Mouse (Mus musculus) lung, postnatal 4 days (tissue): Measurements from ENCODE around the gene Olfr93.
"Not testable (repeated sequence)": the region's sequence is repeated elsewhere in the genome, so short reads cannot be mapped to it uniquely, and the experiment has no call there.

Experiments used
- DNase-seq, 2 experiments: peaks; one replicate each; pipeline ENCODE4 v3.0.0; 2021

Olfr93 gene

GRCm38 (mm10) chr17:37161394-37161793 is at the start of gene Olfr93:
Olfr93 (minus strand) TSS chr17:37161494.
- no peak for DNase-seq

- DNase-seq, result no peak
Measured at GRCm38 (mm10) chr17:37203917-37204236, 42.6 kb upstream of the Olfr93 start.

- DNase-seq, result peak; percentile 51 to 79
Measured at GRCm38 (mm10) chr17:37203206-37203916, 42.1 kb upstream of the Olfr93 start.

GRCm38 (mm10) chr17:37200894-37201293 is 39.6 kb upstream of the Olfr93 start, which contains the start of gene Olfr94:
Olfr94 (minus strand) TSS chr17:37200994.
- DNase-seq, result no peak

- peak in 1 of 2 experiments; percentile 37 for DNase-seq
Measured at GRCm38 (mm10) chr17:37196845-37197724, 35.8 kb upstream of the Olfr93 start.

DNA sequence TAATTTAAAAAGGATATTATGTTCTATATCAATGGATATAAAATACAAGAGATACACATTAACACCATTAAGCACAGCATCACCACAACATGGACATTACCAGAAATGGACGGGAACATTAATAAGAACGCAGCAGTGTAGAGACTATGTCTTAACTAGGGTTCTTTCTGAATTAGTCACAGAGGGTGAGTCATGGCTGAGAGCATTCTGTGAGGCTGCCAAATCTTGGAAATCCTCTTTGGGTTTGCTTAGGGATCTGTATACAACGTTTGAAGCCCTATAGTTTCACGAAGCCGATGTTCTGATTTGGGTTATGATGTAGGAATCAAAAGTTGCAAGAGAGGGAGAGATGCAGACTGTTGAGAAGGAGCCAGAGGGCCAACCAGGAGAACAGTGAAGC is 33.5 kb upstream of the Olfr93 start:
- no peak for DNase-seq

- no peak for DNase-seq
Measured at GRCm38 (mm10) chr17:37193656-37194055, 32.4 kb upstream of the Olfr93 start, which contains the start of gene Ubd. Ubd (plus strand) TSS chr17:37193892.

DNA sequence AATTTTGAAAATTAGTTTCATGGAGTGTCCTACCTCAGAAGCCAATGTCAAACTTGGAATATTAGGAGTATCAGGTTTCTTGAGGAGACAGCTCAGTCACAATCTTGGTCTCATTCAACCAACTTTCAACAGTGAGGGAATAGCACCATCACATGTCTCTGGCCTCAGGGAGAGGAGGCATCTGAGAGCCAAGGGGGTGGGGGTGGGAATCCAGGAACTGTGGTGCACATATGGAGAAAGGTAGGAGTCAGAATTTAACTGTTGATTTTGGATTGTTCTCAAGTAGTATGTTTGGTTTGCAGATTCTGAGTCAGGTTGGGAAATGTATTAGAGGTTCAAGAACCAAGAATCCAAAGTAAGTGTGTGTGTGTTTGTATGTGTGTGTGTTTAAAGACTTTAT is 31.7 kb upstream of the Olfr93 start:
- DNase-seq, result no peak

GRCm38 (mm10) chr17:37190711-37191110 is 29.4 kb upstream of the Olfr93 start:
- peak in 1 of 2 experiments; percentile 38 for DNase-seq

GRCm38 (mm10) chr17:37185474-37185873 is 24.2 kb upstream of the Olfr93 start:
- no peak for DNase-seq

GRCm38 (mm10) chr17:37131366-37131765 is 29.9 kb downstream of the Olfr93 start:
- DNase-seq, result not testable (repeated sequence)

- DNase-seq, result no peak
Measured at GRCm38 (mm10) chr17:37119988-37120387, 41.3 kb downstream of the Olfr93 start, which contains the start of gene Olfr92. Olfr92 (minus strand) TSS chr17:37120088.

- DNase-seq, result no peak
Measured at GRCm38 (mm10) chr17:37098178-37098577, 63.1 kb downstream of the Olfr93 start, which contains the start of gene Olfr91. Olfr91 (minus strand) TSS chr17:37098278.

DNA sequence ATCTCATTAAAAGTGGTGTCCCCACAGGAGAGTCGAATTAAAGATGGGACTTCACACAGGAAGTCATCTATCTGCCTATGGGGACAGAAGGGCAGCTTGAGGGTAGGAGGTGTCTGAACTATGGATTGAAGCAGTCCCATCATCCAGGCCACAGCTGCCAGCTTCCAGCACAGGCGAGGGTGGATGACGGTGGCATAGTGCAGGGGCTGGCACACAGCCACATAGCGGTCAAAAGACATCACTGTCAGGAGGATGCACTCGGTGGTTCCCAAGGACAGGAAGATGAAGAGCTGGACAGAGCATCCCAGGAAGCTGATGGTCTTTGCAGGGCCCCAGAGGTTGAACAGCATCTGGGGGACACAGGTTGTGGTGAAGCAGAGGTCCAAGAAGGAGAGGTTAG is 68.0 kb downstream of the Olfr93 start:
- DNase-seq, result peak in 1 of 2 experiments; percentile 12

DNA sequence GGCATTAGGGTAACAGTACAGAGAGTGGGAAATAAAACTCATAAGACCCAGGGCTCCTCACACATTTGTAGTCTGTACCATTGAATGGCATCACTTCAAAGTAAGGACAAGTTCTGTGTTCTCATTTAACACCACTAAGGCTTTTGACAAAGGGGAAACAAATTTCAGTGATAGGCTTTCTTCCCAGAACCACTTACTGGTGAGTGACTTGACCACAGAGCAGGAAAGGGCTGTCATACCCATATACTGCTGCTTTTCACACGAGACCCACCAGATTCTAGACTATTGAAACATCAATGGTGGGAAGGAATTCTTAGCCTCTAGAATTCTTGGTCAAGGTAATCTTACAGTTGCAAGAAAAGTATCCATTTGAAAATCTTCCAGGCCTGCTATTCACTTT is 69.1 kb downstream of the Olfr93 start:
- no peak for DNase-seq
